Mouse (Mus musculus) cerebellum, adult 8-10 months (tissue): ENCODE measurements around the gene Ttyh2.
A peak's percentile ranks its signal among the peaks of the same experiment; 100 is the strongest.

Experiments
- DNase-seq: peaks from one replicate; pipeline ENCODE4 v3.0.0; 2022

The Ttyh2 gene

DNA sequence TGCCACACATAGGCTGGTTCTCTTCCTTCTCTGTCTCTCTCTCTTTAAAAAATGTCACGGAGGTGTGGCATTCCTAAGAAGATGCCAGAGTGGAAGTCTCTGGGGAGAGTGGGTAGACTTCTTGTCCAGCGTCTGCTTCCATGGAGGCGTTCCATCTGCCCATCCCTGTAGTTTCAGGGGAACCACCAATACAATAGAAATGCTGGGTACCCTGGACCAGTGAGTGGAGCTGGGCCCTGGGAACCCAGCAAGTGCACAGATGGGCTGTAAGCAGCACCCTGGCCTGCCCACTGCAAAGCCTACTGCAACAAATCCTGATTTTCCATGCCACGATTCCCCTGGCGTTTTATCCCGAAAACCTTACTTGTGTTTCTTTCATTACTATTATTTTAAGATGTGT lies 39.3 kb downstream of the Ttyh2 start:
- no peak for DNase-seq

DNA sequence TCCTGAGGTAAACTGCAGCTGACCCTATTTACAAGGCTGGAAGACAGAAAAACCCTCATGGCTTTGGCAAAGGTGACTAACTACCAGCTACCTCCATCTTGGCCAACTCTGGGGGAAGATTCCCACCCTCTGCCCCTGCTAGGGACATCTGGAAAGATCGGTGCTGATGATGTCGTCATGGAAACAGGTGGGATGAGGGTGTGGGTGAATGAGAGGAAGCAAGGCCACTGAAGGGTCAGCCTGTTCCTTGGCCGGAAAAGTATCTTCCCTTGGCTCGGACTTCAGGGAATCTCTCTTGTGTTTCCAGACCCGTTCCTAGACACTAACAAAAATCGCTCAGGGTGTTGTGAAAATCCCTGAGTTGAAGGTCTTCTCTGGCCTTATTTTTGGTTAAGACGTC lies 40.3 kb downstream of the Ttyh2 start:
- no peak for DNase-seq

DNA sequence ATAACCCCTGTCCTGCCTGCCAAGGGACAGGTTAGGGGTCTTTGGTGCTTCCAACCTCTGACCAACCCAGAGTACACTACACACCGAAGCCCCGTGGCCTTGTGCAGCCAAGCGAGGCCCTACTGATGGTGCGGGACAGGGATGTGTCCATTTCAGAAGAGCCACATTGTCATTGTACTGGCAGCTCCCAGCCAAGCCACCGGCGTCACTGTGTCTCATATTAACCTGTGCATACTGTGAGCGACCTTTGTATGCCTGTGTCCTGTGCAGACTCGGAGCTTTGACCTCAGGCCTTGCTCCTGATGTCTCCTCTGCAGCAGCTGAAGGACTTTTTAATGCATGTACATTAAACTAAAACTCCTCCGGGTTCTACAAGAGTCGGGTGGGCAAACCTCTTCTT lies 45.3 kb downstream of the Ttyh2 start:
- no peak for DNase-seq

DNA sequence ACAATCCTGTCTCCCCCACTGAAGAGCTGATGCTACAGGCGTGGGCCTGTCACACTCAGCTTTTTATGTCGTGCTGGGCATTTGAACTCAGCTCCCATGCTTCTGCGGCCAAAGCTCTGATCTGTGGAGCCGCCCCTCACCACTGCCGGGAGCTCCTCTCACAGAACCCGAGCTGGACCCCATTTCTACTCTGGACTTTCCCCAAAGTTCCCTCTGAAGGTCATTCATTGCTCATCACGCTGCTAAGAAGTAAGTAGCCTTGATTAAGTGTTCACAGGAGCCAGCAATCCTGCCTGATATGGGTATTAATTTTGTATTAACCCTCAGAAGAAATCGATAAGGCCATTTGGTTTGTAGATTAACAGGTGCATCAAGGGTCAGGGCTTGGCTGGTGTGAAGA lies 47.2 kb downstream of the Ttyh2 start:
- no peak for DNase-seq

DNA sequence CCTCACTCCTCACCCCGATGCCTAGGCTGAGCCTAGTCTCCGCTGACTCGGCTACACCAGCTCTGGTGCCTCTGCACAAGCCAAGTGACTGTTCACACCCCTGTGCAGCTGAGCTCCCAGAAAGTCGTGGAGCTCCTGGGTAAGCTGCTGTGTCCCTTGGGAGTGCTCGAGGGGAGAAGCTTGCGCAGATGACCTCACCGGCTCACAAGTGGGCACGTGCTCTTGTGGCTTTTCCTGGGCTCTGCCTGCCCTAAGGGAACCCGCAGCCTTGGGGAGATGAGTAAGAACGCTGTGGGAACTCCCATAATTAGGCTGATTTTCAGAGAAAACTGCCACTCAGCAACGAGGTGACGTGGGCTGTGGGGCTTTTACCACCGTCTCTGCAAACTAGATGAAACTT lies 47.8 kb downstream of the Ttyh2 start:
- DNase-seq: no peak

DNA sequence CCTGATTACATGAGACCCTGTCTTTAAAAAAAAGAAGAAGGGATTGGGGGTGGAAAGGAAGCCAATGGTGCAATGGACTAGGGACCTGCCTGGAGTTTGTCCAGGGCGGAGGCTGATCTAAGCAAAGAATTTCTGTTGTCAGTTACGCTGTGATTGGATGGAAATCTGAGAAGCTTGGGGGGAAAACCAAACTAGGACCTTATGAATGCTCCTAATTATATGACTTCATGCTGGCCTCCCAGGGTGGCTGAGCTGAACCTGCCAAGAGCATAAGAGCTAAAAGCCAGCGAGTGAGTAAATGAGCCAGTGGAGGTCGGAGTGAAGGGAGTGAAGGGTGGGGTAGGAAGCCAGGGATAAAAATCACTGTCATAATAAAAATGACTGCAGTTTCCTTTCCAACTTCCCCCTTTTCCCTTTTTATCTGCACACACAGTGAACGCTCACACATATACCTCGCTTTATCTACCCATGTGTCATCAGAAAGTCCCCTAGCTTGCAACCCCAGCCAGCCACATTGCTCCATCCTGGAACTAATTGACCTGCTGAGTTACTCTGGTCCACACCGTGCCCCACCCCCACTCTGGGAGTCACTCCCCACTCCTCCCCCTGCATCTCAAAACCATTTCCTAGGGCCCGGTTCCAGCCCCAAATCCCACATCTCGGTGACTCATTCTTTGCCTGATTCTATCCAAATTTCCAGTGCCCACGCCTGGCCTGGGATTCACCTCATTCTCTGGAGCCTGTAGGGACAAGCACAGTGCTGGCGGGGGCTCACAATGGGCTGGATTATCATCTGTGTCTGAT lies 49.8 kb downstream of the Ttyh2 start:
- DNase-seq: peak; percentile 38

DNA sequence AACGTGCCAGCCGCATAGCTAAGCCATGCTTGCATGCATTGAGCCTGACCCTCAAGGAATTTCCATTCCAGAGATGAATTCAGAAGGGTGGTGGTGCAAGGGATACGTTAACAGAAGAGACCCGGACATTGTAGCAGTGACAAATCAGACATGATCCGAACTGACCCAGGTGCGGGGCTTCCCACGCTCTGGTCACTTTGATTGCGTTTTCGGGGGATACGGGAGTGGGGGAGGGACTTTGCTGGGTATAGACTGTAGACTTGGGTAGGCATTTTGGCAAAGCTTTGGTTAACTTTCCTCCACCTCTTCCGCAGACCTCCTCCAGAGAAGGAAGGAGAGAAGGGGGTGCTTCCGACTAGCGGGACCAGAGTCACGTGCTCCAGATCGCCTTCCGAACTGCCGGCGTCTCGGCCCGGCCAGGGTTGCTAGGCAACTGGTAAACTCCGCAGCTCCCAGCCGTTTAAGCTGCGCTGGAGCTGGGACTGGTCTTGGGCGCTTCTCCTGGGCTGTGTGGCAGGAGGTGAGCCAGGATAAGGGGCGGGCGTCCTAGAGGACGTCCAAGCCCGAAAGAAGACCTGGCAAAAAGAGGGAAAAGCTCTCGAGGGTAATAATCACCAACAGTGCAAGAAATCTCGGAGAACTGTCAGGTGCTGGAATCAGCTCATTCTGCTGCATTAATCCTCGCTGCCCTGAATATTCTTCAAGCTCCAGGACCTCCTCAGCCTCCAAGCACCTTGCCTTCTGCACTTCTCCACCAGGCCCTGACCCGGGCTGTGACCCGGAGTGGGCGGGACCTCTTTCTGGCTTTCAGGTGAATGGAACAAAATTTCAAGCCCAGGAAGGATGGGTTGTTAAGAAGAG lies 52.0 kb downstream of the Ttyh2 start, which contains the start of gene Dnaic2:
TSS of gene Dnaic2 (plus strand) at position 444 of the 861 bp plus-strand sequence.
- DNase-seq: peak; percentile 51

DNA sequence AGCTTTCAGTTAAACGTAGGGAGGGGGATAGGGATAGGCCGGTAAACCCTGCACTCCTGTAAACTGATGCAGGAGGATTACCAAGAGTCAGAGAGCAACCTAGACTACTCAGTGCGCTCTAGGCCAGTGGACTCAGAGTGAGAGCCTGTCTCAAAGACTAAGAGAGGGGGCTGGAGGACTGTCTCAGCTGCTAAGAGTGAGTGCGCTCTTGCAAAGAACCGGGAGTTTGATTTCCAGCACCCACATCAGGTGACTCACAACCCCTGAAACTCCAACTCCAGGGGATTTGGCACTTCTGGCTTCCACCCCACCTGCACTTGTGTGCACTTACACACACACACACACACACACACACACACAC lies 52.6 kb downstream of the Ttyh2 start:
- no peak for DNase-seq

DNA sequence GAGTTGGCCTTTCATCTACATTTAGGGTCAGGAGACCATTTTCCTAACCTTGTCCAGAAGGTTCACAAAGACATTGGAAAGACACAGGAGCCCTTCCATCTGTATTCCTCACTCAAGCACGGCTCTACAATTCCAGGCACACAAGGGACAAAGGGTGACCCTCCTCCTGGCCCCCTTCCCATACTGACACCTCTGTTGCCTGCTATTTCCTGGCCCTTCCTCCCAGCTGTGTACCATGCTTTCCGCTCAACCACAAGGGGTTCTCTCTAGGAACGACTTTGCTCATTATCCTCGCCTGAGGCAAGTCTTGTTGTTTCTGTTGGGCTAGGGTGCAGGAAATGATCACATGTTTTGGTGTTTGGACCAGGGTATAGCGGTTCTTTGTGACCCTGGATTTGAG lies 53.1 kb downstream of the Ttyh2 start:
- no peak for DNase-seq

DNA sequence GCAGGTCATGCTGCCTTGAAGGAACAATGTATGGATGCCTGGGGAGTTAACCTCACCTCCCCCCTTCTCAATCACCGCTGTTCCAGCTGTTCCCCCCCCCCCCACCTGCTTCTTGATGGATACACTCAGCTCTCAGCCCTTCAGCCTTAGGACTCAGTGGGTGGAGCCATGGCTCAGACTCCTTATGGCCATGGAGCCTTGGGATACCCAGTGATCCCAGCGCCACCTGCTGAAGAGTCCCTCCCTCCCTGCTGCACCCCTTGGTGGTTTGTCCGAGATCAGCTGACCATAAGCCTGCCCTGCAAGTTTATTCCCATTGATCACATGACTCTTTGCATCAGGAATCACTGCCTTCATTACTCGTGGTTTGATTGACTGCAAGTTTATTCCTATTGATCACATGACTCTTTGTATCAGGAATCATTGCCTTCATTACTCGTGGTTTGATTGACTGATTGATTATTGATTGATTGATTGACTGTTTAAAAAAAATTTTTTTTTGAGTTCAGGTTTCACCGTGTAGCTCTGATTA lies 54.7 kb downstream of the Ttyh2 start:
- DNase-seq: no peak

DNA sequence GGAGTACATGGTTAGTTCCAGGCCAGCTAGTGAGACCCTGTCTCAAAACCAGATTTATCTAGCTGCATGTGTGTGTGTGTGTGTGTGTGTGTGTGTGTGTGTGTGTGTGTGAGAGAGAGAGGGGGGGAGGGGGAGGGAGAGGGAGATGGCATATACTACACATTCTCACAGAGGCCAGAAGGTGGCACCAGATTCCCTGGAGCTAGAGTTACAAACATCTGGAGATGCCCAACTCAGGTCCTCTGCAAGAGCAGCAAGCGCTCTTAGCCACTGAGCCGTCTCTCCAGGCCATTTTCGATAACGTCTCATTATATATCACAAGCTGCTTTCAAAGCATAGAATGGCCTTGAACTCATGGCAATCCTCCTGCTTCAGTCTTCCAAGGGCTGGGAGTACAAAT lies 56.5 kb downstream of the Ttyh2 start:
- DNase-seq: no peak

DNA sequence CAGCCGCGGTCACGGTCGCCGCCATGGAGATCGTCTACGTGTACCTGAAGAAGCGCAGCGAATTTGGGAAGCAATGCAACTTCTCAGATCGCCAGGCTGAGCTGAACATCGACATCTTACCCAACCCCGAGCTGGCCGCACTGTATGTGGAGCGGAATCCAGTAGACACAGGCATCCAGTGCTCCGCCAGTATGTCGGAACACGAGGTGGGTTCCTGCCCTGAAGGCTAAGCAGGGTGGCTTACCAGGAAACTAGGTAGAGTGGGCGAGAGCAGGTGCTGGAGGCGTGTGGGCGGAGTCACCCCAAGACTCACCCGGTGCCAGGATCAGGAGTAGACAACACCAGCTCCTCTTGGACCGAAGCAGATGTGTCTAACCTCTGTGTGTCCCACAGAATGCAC lies 57.7 kb downstream of the Ttyh2 start:
- no peak for DNase-seq

DNA sequence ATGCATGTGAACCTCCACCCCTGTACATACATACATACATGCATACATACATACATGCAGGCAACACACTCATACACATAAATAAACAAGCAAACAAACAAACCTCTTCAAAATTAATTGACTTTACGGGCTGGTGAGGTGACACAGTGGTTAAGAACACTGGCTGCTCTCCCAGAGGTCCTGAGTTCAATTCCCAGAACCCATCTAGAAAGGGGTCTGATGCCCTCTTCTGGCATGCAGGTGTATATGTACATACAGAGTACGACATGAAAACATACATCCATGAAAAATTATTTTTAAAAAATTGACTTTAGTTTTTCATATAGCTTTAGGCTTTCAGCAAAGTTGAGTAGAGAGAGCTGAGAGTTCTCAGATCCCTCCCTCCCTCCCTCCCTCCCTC lies 60.9 kb downstream of the Ttyh2 start:
- DNase-seq: no peak

DNA sequence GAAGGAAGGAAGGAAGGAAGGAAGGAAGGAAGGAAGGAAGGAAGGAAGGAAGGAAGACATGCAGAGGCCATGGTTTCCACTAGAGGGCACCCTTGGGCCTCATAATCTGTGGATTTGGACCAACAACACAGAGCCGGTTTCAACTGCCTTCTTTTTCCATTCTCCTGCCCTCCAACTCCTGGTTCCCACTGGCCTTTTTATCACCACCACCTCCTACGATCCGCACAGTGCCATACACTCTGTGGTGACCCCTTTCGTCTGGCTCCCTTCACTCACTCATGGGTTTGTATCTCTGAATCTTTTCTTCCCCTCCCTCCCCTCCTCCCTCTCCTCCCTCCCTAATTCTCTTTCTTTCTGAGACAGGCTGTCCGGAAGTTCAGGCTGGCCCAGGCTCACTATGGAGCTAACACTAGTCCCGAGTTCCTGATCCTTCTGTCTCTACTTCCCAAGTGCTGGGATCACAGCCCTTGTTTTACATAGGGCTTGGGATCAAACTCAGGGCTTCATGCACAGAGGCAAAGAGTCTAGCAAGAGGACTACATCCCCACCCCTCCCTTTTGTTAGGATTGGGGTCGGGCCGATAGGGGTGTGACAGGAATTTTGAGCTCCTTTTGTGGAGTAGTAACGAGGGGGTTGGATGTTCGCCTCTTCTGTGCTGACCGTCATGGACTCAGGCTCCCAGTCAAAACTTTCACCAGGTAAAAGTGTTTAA lies 61.8 kb downstream of the Ttyh2 start:
- peak; percentile 71 for DNase-seq

DNA sequence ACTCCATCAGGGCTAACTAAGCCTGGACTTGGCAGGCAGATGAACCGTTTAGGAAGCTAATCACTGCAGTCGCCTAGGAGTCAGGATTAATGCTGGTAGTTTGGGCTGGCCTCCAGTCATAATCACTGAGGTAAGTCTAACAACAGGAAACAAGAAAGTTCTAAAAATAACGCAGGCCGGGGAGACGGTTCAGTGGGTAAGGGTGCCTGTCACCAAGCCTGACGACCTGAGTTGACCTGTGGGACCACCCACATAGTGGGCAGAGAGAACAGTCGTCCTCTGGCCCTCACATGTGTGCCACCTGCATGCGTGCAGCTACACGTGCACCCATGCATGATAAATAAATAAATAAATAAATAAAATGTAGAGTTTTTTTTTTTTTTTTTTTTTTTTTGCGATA lies 65.4 kb downstream of the Ttyh2 start:
- DNase-seq: no peak

DNA sequence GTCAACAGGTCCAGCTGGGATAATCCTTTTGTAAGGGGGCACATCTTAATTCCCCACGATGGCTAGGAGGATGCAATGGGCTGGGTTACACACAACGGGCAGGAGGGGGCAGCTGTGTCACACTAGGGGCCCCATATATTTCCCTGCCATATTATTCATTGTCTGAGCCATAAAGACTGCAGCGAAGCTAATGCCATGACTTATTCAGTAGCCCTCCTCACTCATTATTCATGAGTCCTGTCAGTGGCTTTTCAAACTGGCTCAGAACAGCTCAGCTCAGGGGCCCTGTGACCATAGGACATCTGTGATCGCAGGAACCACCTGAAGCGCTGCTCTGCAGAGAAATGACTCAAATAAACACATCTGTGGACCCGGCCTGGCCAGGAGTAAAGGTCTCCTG lies 66.2 kb downstream of the Ttyh2 start:
- no peak for DNase-seq

DNA sequence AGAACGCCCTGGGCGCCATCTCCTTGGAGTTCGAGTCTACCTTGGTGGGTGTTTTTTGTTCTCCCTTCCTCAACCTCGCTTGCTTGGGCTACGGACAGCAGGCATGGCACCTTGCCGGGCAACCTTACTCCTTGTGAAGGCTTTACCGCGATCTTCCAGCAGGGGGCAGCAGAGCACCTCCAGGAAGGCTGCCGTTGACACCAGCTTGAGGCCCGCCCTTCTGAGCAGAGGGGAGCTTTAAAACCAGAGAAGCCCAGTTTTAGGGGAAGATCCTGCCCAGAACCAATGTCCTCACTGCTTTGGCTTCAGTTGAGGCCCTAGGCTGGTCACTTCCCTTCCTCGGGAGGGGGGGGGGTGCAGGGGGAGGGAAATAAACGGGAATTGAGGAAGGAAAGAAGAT lies 69.9 kb downstream of the Ttyh2 start:
- peak; percentile 97 for DNase-seq

DNA sequence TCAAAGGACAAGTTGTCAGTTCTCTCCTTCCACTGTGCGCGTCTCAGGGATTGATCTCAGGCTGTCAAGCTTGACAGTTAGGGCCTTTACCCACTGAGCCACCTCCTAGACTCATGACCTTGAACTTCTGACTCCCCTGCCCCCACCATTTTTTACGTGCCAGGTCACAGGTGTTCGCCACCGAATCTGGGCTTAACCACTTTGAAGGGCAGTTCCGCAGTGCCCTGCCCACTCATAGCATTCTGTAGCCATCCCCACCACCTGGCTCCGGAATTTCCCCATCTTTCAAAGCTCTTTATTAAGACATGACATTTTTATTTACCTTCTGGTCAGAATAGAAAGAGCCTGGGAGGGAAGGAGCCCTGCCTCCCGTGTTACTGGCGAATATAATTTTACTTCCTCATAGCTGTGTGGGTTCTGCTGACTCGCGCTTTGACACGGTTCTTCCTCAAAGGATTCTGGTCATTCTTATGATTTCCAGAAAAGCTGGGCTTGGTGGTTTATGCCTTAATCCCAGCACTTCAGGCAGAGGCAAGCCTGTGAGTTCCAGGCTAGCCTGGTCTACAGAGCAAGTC lies 72.4 kb downstream of the Ttyh2 start:
- DNase-seq: no peak

DNA sequence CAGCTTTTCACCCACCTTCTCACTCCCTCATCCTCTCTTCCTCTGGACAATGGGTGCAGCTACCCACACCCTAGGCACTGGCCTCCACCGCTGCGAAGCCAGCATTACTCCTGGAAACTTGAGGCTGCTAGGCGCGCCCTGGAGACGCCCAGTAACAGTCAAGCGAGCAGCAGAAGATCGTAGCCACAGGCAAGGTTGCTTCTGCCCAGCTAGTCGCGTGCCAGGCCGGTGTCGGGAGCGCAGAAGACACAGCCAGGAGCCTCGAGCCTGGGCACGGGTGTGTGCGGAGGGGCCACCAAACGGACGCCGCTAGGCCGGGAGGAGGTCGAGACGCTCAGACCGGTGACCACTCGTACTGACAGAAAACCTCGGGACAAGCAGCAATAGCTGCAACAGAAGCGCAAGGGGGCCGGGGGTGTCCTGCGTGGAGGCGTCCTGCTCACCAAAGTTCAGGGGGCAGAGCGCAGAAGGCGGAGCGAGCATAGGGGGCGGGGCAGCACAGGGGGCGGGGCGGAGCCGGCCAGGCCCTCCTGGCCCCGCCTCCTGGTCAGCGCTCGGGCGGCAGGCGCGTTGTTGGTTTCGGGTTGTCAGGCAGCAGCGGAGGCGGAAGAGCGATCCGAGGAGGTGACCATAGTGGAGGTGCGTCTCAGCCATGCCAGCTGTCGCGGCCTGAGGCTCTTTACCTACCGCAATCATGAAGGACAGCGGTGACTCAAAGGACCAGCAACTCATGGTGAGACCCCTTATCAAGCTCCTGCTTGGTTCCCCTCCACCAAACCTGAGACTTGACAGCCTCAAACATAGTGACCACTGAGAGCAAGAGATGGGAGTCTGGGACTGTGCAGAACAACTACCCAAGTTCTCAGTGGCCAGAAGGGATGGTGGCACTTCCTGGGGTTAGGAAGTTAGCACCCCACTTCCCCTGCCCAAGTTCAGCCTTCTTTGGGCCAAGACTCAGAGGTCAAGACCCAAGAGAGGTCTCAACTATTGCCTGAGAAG lies 89.9 kb downstream of the Ttyh2 start, which contains the start of gene Kif19a:
TSS of gene Kif19a (plus strand) at position 569 of the 999 bp plus-strand sequence.
- peak; percentile 41 for DNase-seq

DNA sequence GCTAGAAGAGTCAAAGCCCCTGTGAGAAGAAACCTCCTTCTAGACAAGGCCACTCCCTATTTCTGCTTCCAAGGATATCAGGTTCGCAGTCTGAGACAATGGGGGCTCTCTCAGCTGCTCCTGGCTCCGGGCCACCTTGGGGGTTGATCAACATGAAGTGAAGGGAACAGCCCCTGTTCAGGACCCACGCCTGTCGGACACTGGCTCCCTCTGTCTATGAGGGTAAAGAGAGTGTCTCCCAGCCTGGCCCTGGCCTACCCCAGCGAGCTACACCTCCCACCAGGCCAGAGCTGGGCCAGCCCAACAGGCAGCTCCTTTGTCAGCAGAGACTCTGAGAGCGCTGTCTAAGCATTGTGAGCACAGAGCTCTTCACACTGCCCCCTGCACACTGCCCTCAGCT lies 94.7 kb downstream of the Ttyh2 start:
- DNase-seq: no peak
